Mouse (Mus musculus) layer of hippocampus, adult 2 months (tissue): ENCODE data around the gene Zfp27. TPM values are rescaled to one million over a fixed set of nuclear protein-coding genes. Genes with fewer than 3 reads are reported as not detected.
A peak's percentile ranks its signal among the peaks of the same experiment; 100 is the strongest.

Source experiments
- DNase-seq, 2 experiments: peaks; one replicate each; pipeline ENCODE4 v3.0.0; 2022; ENCODE audit warnings: low spot score in 2 of 2
- H3K27ac ChIP-seq: fragments of 200-600 bp; 2 replicates; pipeline ENCODE4 v1.8.1; 2022
- H3K4me3 ChIP-seq: fragments of 200-600 bp; 2 replicates; pipeline ENCODE4 v1.8.1; 2022; ENCODE audit warnings: mild to moderate bottlenecking
- CTCF ChIP-seq: fragments of 200-600 bp; conservative IDR thresholded peaks from 2 replicates; pipeline ENCODE4 v1.8.1; 2022; ENCODE audit warnings: antibody characterized with exemption, mild to moderate bottlenecking, moderate library complexity
- microRNA-seq, 2 experiments: library from miRNA; unstranded; fragments of <30 nt; microRNA quantifications; one replicate each; pipeline ENCODE4 v1.2.0; 2021
- total RNA-seq, 2 experiments: library from RNA; stranded (reverse); gene quantifications; 2 replicates each; pipeline ENCODE4 v1.2.3; 2021

The Zfp27 gene
- total RNA-seq, 2 experiments from 2014 or later: 20.5 to 22.2 TPM

DNA sequence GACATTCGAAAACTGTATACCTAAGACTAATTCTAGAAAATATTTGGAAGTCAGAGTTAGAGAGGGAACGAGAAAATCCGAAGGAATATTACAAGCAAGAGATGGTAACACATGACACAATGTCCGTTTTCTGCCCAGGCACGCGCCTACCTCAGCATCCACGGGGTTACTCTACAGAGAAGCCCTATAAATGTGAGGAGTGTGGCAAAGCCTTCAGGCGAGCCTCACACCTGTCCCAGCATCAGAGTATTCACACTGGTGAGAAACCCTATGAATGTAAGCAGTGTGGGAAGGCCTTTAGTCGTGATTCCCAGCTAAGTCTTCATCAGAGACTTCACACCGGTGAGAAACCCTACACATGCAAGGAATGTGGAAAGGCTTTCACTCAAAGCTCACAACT lies 32.1 kb downstream of the Zfp27 start:
- Histone ChIP-seq H3K27ac (no peak overlapping the region), H3K4me3 (no peak overlapping the region)
- no peak for TF ChIP-seq CTCF
- no peak for DNase-seq

- Histone ChIP-seq H3K27ac (no peak overlapping the region; the same call in 1 of the 2 replicates), H3K4me3 (no peak overlapping the region)
- TF ChIP-seq CTCF: peak; percentile 47
- DNase-seq: no peak
These were observed 44.7 kb downstream of the Zfp27 start for GRCm38 (mm10) chr7:29861660-29862059.

- TF ChIP-seq CTCF: peak; percentile 44
- H3K4me3 ChIP-seq: peak within 1 kb of the TSS; percentile 94
- H3K27ac ChIP-seq: peak within 1 kb of the TSS; percentile 80
- DNase-seq: peak; percentile 94 to 95
These were observed 46.5 kb downstream of the Zfp27 start, which contains the start of gene Zfp420 for GRCm38 (mm10) chr7:29859532-29860517. TSS of gene Zfp420 (plus strand) at chr7:29859979.

DNA sequence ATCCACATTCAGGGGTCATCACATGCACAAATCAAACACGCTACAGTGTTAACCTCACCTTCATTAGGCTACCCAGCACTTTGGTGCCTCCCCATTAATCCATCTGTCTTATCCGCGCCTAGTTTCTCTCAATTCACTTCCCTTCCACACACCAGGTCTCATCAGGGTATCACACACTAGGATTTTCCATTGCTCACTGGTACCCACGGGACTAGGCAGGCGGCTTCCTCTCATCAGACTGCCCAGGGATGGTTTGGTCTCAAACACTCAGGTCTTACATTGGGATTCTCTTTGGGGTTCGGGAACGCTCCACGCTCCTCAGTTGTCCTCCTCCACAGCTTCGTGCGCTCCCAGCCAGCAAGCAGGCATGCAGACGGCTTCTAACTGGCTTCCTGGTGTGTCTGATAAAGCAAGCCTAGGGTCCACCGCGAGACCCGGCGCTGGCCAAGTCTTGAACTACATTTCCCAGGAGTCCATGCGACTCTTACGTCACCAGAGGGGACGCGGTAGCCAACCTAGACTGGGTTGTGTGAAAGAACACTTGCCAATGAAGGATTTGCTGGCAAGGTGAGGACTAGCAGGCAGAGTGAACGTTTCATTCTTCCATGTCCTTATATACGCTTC lies 53.0 kb downstream of the Zfp27 start, which contains the start of gene Zfp940:
Gene Zfp940 (minus strand): TSS at position 451 of the 624 bp plus-strand sequence.
- H3K4me3 ChIP-seq: peak within 1 kb of the TSS; percentile 71
- peak; percentile 28 for TF ChIP-seq CTCF
- peak; percentile 89 for DNase-seq
- peak within 1 kb of the TSS; percentile 85 for H3K27ac ChIP-seq

GRCm38 (mm10) chr7:29852831-29853218 lies 53.5 kb downstream of the Zfp27 start:
- DNase-seq: no peak
- Histone ChIP-seq H3K4me3 (peak overlapping the region; percentile 71), H3K27ac (peak overlapping the region; percentile 85)
- TF ChIP-seq CTCF: no peak

DNA sequence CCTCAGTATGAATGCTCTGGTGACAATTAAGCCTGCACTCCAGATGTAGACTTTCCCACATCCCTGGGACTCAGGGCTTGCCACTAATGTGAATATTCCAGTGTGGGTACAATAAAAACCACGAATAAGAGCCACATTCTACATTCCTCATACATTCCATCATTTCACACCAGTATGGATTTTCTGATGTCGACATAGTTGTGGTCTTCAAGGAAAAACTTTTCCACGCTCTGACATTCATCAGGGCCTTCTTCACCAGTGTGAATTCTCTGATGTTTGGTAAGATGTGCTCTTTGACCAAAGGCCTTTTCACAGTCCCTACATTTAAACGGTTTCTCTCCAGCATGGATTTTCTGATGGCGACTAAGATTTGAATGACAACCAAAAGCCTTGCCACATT lies 61.8 kb downstream of the Zfp27 start:
- no peak for TF ChIP-seq CTCF
- no peak overlapping the region for H3K27ac ChIP-seq
- no peak for DNase-seq
- no peak overlapping the region for H3K4me3 ChIP-seq

Small RNA genes lying within 50 kb of the gene (microRNA-seq; reads per million reads assigned to microRNA genes)
- gene Mir7668: 1.3 to 2.4 reads per million in 2 experiments

Other genes with a start within 250 kb of the Zfp27 start
- under 1 TPM in 1 of 2 experiments, not detected in 1; 0.20 TPM for gene Catsperg2, start 179.5 kb downstream of the Zfp27 start, total RNA-seq
- gene Zfp84, start 138.0 kb downstream of the Zfp27 start, total RNA-seq: 10 to 100 TPM; 17.6 to 20.1 TPM
- 10 to 100 TPM in 1 of 2 experiments, 1 to 10 TPM in 1; 9.5 to 10.1 TPM for gene Zfp30, start 122.6 kb downstream of the Zfp27 start, total RNA-seq
- 10 to 100 TPM; 19.1 to 21.5 TPM for gene Zfp790, start 90.5 kb downstream of the Zfp27 start, total RNA-seq
- 10 to 100 TPM; 17.4 to 17.8 TPM for gene Zfp940, start 52.9 kb downstream of the Zfp27 start, total RNA-seq
- 10 to 100 TPM; 13.4 to 18.7 TPM for gene Zfp420, start 46.6 kb downstream of the Zfp27 start, total RNA-seq
- 1 to 10 TPM; 8.4 to 9.1 TPM for gene Zfp383, start 1.7 kb upstream of the Zfp27 start, total RNA-seq
- 10 to 100 TPM; 17.0 to 17.5 TPM for gene Zfp74, start 47.5 kb upstream of the Zfp27 start, total RNA-seq
- gene Zfp568, start 77.4 kb upstream of the Zfp27 start, total RNA-seq: 1 to 10 TPM; 3.1 to 3.6 TPM
- 1 to 10 TPM; 9.7 to 9.8 TPM for gene Zfp14, start 144.8 kb upstream of the Zfp27 start, total RNA-seq
- 1 to 10 TPM; 4.9 to 5.4 TPM for gene Zfp82, start 166.3 kb upstream of the Zfp27 start, total RNA-seq
- not detected for gene Gm26920, start 183.8 kb upstream of the Zfp27 start, total RNA-seq
- gene Zfp566, start 184.0 kb upstream of the Zfp27 start, total RNA-seq: 1 to 10 TPM; 4.3 to 8.2 TPM
- 10 to 100 TPM; 73.1 to 75.5 TPM for gene Zfp260, start 188.2 kb upstream of the Zfp27 start, total RNA-seq
- 10 to 100 TPM; 30.1 to 37.5 TPM for gene Zfp382, start 215.4 kb upstream of the Zfp27 start, total RNA-seq